Mouse (Mus musculus): Measurements from ENCODE around the gene Asic5.

Gene Asic5

GRCm38 (mm10) chr3:82014148-82014703 is 32.1 kb downstream of the Asic5 start:
- DNase-seq (ENCODE audit: low spot score) = no peak

- DNase-seq (ENCODE audit: low spot score) = no peak
These were observed 40.4 kb downstream of the Asic5 start for GRCm38 (mm10) chr3:82022421-82022920.

- no peak for DNase-seq (ENCODE audit: low spot score)
These were observed 41.0 kb downstream of the Asic5 start for GRCm38 (mm10) chr3:82023065-82023464.

GRCm38 (mm10) chr3:82027286-82027685 is 45.2 kb downstream of the Asic5 start:
- no peak for DNase-seq (ENCODE audit: low spot score)

GRCm38 (mm10) chr3:82029229-82029628 is 47.1 kb downstream of the Asic5 start:
- peak; percentile 60 for DNase-seq (ENCODE audit: low spot score)

GRCm38 (mm10) chr3:82030008-82030748 is 48.1 kb downstream of the Asic5 start:
- no peak for DNase-seq (ENCODE audit: low spot score)

GRCm38 (mm10) chr3:82036262-82037044 is 54.4 kb downstream of the Asic5 start:
- DNase-seq (ENCODE audit: low spot score) = no peak

GRCm38 (mm10) chr3:82043676-82044075 is 61.6 kb downstream of the Asic5 start:
- DNase-seq (ENCODE audit: low spot score) = no peak

- DNase-seq (ENCODE audit: low spot score) = no peak
These were observed 62.8 kb downstream of the Asic5 start for GRCm38 (mm10) chr3:82044902-82045301.

- no peak for DNase-seq (ENCODE audit: low spot score)
These were observed 64.0 kb downstream of the Asic5 start for GRCm38 (mm10) chr3:82046087-82046486.

GRCm38 (mm10) chr3:82047100-82047753 is 65.1 kb downstream of the Asic5 start:
- DNase-seq (ENCODE audit: low spot score) = peak; percentile 45

- no peak for DNase-seq (ENCODE audit: low spot score)
These were observed 66.0 kb downstream of the Asic5 start for GRCm38 (mm10) chr3:82048078-82048477.

- DNase-seq (ENCODE audit: low spot score) = no peak
These were observed 66.6 kb downstream of the Asic5 start for GRCm38 (mm10) chr3:82048681-82049080.

- no peak for DNase-seq (ENCODE audit: low spot score)
These were observed 69.4 kb downstream of the Asic5 start for GRCm38 (mm10) chr3:82051468-82051867.

- no peak for DNase-seq (ENCODE audit: low spot score)
These were observed 69.9 kb downstream of the Asic5 start for GRCm38 (mm10) chr3:82052029-82052428.

GRCm38 (mm10) chr3:82054283-82054974 is 72.3 kb downstream of the Asic5 start:
- no peak for DNase-seq (ENCODE audit: low spot score)

GRCm38 (mm10) chr3:82057201-82057600 is 75.1 kb downstream of the Asic5 start:
- DNase-seq (ENCODE audit: low spot score) = no peak

GRCm38 (mm10) chr3:82061402-82062180 is 79.5 kb downstream of the Asic5 start:
- DNase-seq (ENCODE audit: low spot score) = no peak

GRCm38 (mm10) chr3:82067830-82068229 is 85.7 kb downstream of the Asic5 start:
- no peak for DNase-seq (ENCODE audit: low spot score)
